Mouse (Mus musculus) G1E (cell line): ENCODE results near the gene BC147527.
"Not testable (repeated sequence)": the region's sequence is repeated elsewhere in the genome, so short reads cannot be mapped to it uniquely, and the experiment has no call there.

ENCODE experiments used
- CTCF ChIP-seq: IDR thresholded peaks from 2 replicates; pipeline ENCODE4 v1.5.1; 2012; ENCODE audit warnings: low read depth, low read length, inconsistent platforms, mixed read lengths
- GATA1 ChIP-seq: IDR thresholded peaks from 2 replicates; pipeline ENCODE4 v1.6.1; 2012; ENCODE audit warnings: borderline replicate concordance, low read length, inconsistent platforms, mixed read lengths
- POLR2AphosphoS5 ChIP-seq: IDR thresholded peaks from 2 replicates; pipeline ENCODE4 v1.6.1; 2012; ENCODE audit warnings: low read depth, low read length, inconsistent platforms; ENCODE audit not compliant: insufficient replicate concordance
- TAL1 ChIP-seq: conservative IDR thresholded peaks from 2 replicates; pipeline ENCODE4 v1.6.1; 2012; ENCODE audit warnings: low read depth, low read length, inconsistent platforms, mixed read lengths

GRCm38 (mm10) chr13:120251208-120251924 lies 48.8 kb upstream of the BC147527 start:
- TF ChIP-seq CTCF, TAL1, GATA1, POLR2AphosphoS5: not testable (repeated sequence)
